In genomic region chr13:109665803-109666403, GRCm38 (mm10) we compare ENCODE assay signal across 12 mouse cellular contexts.
DNase-seq lines count a peak whose midpoint lies in the region; ATAC-seq and TF ChIP-seq lines count a peak whose summit lies in the region.
"Had no signal": no experiment of that assay in that cellular context is flagged by ENCODE, and none has a peak within 500 bp of the region (broad histone marks: within the 10 kb centered on the region; RNA-seq: fewer than 3 reads in every experiment).

No protein-coding gene starts in this region.

- no peaks in the 10 kb centered on the region for H3K36me3 ChIP-seq in heart, embryonic 14.5 days (ENCODE audit: control insufficient read depth, insufficient read depth, low read length)
- H3K36me3 ChIP-seq in midbrain, embryonic 14.5 days (ENCODE audit: control insufficient read depth, insufficient read depth, low read length): no peaks in the 10 kb centered on the region
- H3K36me3 ChIP-seq in midbrain, postnatal 0 days (ENCODE audit: insufficient read depth, low read length): no peaks in the 10 kb centered on the region
- H3K36me3 ChIP-seq in limb, embryonic 15.5 days: no peaks in the 10 kb centered on the region
- H3K36me3 ChIP-seq in stomach, embryonic 14.5 days (ENCODE audit: control insufficient read depth, insufficient read depth, low read length): no peaks in the 10 kb centered on the region
- H3K36me3 ChIP-seq: forebrain, embryonic 15.5 days; limb, embryonic 12.5 days had no signal

- peak; percentile 50; the same call in 1 of the 2 replicates for ATAC-seq in heart, embryonic 14.5 days (ENCODE audit: insufficient number of reproducible peaks, insufficient read depth, low FRiP score, low read depth)
- ATAC-seq in midbrain, embryonic 14.5 days (ENCODE audit: low FRiP score, low TSS enrichment): no peak
- no peak for ATAC-seq in midbrain, postnatal 0 days (ENCODE audit: low FRiP score)
- ATAC-seq in limb, embryonic 15.5 days (ENCODE audit: insufficient number of reproducible peaks, low FRiP score, low TSS enrichment, low read depth): no peak
- ATAC-seq in stomach, embryonic 14.5 days (ENCODE audit: insufficient number of reproducible peaks, insufficient read depth, low FRiP score, low read depth): peak; percentile 88; the same call in 1 of the 2 replicates
- no peak for ATAC-seq in cerebellum, adult (ENCODE audit: insufficient number of reproducible peaks, low FRiP score, low TSS enrichment)
- ATAC-seq: activated CD4-positive, CD25-positive, alpha-beta regulatory T cell, adult 4 months; forebrain, embryonic 15.5 days had no signal

- peak overlapping the region; percentile 3; the same call in 1 of the 2 replicates for H3K4me2 ChIP-seq in heart, embryonic 14.5 days (ENCODE audit: low read length)
- H3K4me2 ChIP-seq in midbrain, embryonic 14.5 days (ENCODE audit: low read length): no peak overlapping the region
- no peak overlapping the region for H3K4me2 ChIP-seq in midbrain, postnatal 0 days (ENCODE audit: low read depth, low read length, poor library complexity, severe bottlenecking)
- H3K4me2 ChIP-seq in limb, embryonic 15.5 days: no peak overlapping the region
- no peak overlapping the region for H3K4me2 ChIP-seq in stomach, embryonic 14.5 days (replicated peaks; ENCODE audit: low read depth, low read length)
- H3K4me2 ChIP-seq: forebrain, embryonic 15.5 days; limb, embryonic 12.5 days had no signal

- no peak for TF ChIP-seq CTCF in midbrain, postnatal 0 days (IDR thresholded peaks at IDR 0.05)

- peak overlapping the region; percentile 36 to 73 for H3K27ac ChIP-seq in heart, embryonic 14.5 days (replicated peaks in 1 of 2; ENCODE audit: control insufficient read depth in 1 of 2, insufficient read depth in 1 of 2, low read depth in 2 of 2, low read length in 2 of 2)
- 0 out of 2 replicates have a peak overlapping the region, but pooled peaks have one; percentile 41 for H3K27ac ChIP-seq in midbrain, embryonic 14.5 days (replicated peaks; ENCODE audit: low read depth, low read length)
- H3K27ac ChIP-seq in midbrain, postnatal 0 days (ENCODE audit: low read depth, low read length): no peak overlapping the region
- H3K27ac ChIP-seq in limb, embryonic 15.5 days: peak overlapping the region; percentile 69
- H3K27ac ChIP-seq in stomach, embryonic 14.5 days (ENCODE audit: low read length): peak overlapping the region; percentile 15; the same call in 1 of the 2 replicates
- H3K27ac ChIP-seq: forebrain, embryonic 15.5 days; limb, embryonic 12.5 days had no signal

- H3K9me3 ChIP-seq in heart, embryonic 14.5 days (ENCODE audit: control insufficient read depth, low read length): no peaks in the 10 kb centered on the region
- no peaks in the 10 kb centered on the region for H3K9me3 ChIP-seq in midbrain, embryonic 14.5 days (ENCODE audit: control insufficient read depth, low read length)
- H3K9me3 ChIP-seq in midbrain, postnatal 0 days (ENCODE audit: low read length): no peaks in the 10 kb centered on the region
- H3K9me3 ChIP-seq in limb, embryonic 15.5 days: no peaks in the 10 kb centered on the region
- no peaks in the 10 kb centered on the region for H3K9me3 ChIP-seq in stomach, embryonic 14.5 days (ENCODE audit: control insufficient read depth, low read depth, low read length)
- H3K9me3 ChIP-seq: forebrain, embryonic 15.5 days; limb, embryonic 12.5 days had no signal

- H3K9ac ChIP-seq in heart, embryonic 14.5 days (ENCODE audit: low read length): no peak overlapping the region
- no peak overlapping the region for H3K9ac ChIP-seq in midbrain, embryonic 14.5 days (replicated peaks; ENCODE audit: low read length)
- H3K9ac ChIP-seq in midbrain, postnatal 0 days (replicated peaks; ENCODE audit: low read length, poor library complexity, severe bottlenecking): no peak overlapping the region
- H3K9ac ChIP-seq in limb, embryonic 15.5 days: no peak overlapping the region
- H3K9ac ChIP-seq in stomach, embryonic 14.5 days (replicated peaks; ENCODE audit: low read depth, low read length): no peak overlapping the region
- H3K9ac ChIP-seq: forebrain, embryonic 15.5 days; limb, embryonic 12.5 days had no signal

- WGBS in heart, embryonic 14.5 days: 22% methylated on average over 10 of the region's 10 CpGs
- 92% methylated on average over 10 of the region's 10 CpGs for WGBS in midbrain, embryonic 14.5 days
- 94% methylated on average over 10 of the region's 10 CpGs for WGBS in midbrain, postnatal 0 days
- WGBS in limb, embryonic 15.5 days: 78% methylated on average over 10 of the region's 10 CpGs
- WGBS in stomach, embryonic 14.5 days: 67% methylated on average over 10 of the region's 10 CpGs

- no peak overlapping the region for H3K4me3 ChIP-seq in heart, embryonic 14.5 days (ENCODE audit: control insufficient read depth in 1 of 2, insufficient read depth in 1 of 2, low read depth in 1 of 2, low read length in 2 of 2)
- no peak overlapping the region for H3K4me3 ChIP-seq in midbrain, embryonic 14.5 days (replicated peaks; ENCODE audit: low read depth, low read length)
- no peak overlapping the region for H3K4me3 ChIP-seq in midbrain, postnatal 0 days (ENCODE audit: low read depth, low read length)
- H3K4me3 ChIP-seq in limb, embryonic 15.5 days: no peak overlapping the region
- H3K4me3 ChIP-seq in stomach, embryonic 14.5 days (ENCODE audit: low read depth, low read length): no peak overlapping the region
- H3K4me3 ChIP-seq: forebrain, embryonic 15.5 days; limb, embryonic 12.5 days had no signal

- no peak for DNase-seq in heart, adult 9 months (ENCODE audit: low spot score in 2 of 2)
- DNase-seq in midbrain, embryonic 14.5 days: no peak
- no peak for DNase-seq in midbrain, postnatal 0 days (ENCODE audit: low spot score)
- DNase-seq in layer of hippocampus, postnatal 10 days (ENCODE audit: low spot score in 2 of 2): no peak
- DNase-seq: retina, postnatal 1 day had no signal

- H3K4me1 ChIP-seq in heart, embryonic 14.5 days (ENCODE audit: control insufficient read depth in 2 of 2, insufficient read depth in 2 of 2, low read length in 2 of 2): peaks cover 15 to 32% of the 10 kb centered on the region in 2 experiments
- peaks cover 8% of the 10 kb centered on the region; the same call in 1 of the 2 replicates for H3K4me1 ChIP-seq in midbrain, embryonic 14.5 days (ENCODE audit: control insufficient read depth, insufficient read depth, low read length)
- H3K4me1 ChIP-seq in midbrain, postnatal 0 days (ENCODE audit: insufficient read depth, low read length): no peaks in the 10 kb centered on the region
- peaks cover 23% of the 10 kb centered on the region for H3K4me1 ChIP-seq in limb, embryonic 15.5 days
- peaks cover 13% of the 10 kb centered on the region; the same call in 1 of the 2 replicates for H3K4me1 ChIP-seq in stomach, embryonic 14.5 days (ENCODE audit: control insufficient read depth, insufficient read depth, low read length)

- H3K27me3 ChIP-seq in heart, embryonic 14.5 days (ENCODE audit: control insufficient read depth, insufficient read depth, low read length): no peaks in the 10 kb centered on the region
- H3K27me3 ChIP-seq in midbrain, embryonic 14.5 days (ENCODE audit: control insufficient read depth, insufficient read depth, low read length): no peaks in the 10 kb centered on the region
- H3K27me3 ChIP-seq in midbrain, postnatal 0 days (ENCODE audit: insufficient read depth, low read length): no peaks in the 10 kb centered on the region
- no peaks in the 10 kb centered on the region for H3K27me3 ChIP-seq in limb, embryonic 15.5 days
- H3K27me3 ChIP-seq in stomach, embryonic 14.5 days (ENCODE audit: control insufficient read depth, insufficient read depth, low read length): no peaks in the 10 kb centered on the region
- H3K27me3 ChIP-seq: forebrain, embryonic 15.5 days; limb, embryonic 12.5 days had no signal

Comparison
In these comparisons a context has a peak if more than half of its experiments do, and no peak if none do; other contexts are left out.
1. ATAC-seq: peak in heart, embryonic 14.5 days (single experiment) and stomach, embryonic 14.5 days (single experiment); none in midbrain, embryonic 14.5 days (single experiment), midbrain, postnatal 0 days (single experiment), limb, embryonic 15.5 days (single experiment) and cerebellum, adult (single experiment).